Mouse (Mus musculus): ENCODE measurements around the gene Btbd11. TPM values are rescaled to one million over a fixed set of nuclear protein-coding genes. Genes with fewer than 3 reads are reported as not detected.

Btbd11 gene
- polyA plus RNA-seq, 1 experiment, result 4.1 TPM

Other genes with a start within 250 kb of the Btbd11 start
- gene Cry1, start 201.8 kb upstream of the Btbd11 start, polyA plus RNA-seq (2012; rRNA removed), result 1.3 TPM in 2 replicates

Data from kidney, adult 2 months (tissue).